Mouse (Mus musculus): ENCODE data around the gene Eme2. TPM values are rescaled to one million over a fixed set of nuclear protein-coding genes. Genes with fewer than 3 reads are reported as not detected.
"Not testable (repeated sequence)": the region's sequence is repeated elsewhere in the genome, so short reads cannot be mapped to it uniquely, and the experiment has no call there.

The Eme2 gene
- polyA plus RNA-seq (2015; fragmentation: Nextera tagmentation; extraction: Ambion mirVana) = 28.4 and 29.1 TPM in 2 replicates

DNA sequence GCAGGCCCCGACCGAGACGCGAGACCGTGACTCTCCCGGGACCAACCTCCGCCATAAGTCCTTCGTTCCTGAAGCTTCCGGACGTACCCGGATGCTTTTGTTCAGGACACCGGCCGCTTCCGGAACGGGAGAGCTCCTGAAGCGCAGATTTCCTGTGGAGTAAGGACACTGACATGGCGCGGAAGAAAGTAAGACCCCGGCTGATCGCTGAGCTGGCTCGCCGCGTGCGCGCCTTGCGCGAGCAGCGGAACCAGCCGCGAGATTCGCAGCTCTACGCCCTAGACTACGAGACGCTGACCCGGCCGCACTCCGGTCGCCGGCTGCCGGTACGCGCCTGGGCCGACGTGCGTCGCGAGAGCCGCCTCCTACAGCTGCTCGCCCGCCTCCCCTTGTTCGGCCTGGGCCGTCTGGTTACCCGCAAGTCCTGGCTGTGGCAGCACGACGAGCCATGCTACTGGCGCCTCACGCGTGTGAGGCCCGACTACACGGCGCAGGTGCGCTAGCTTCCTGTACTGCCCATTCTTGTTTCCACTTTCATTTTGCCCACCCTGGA is at the start of gene Eme2, which contains the start of gene Mrps34:
Eme2 (minus strand) TSS at position 93 of the 553 bp plus-strand sequence.
Mrps34 (plus strand) TSS at position 122 of the 553 bp plus-strand sequence.
- Histone ChIP-seq H3K4me3 (ENCODE audit: low read length) (peak within 1 kb of the TSS; percentile 61), H3K36me3 (ENCODE audit: control insufficient read depth, insufficient read depth, low read length) (peaks cover 39% of the 10 kb centered on the region), H3K9me3 (ENCODE audit: control insufficient read depth, low read length) (no peaks in the 10 kb centered on the region), H3K27me3 (ENCODE audit: control insufficient read depth, insufficient read depth, low read depth, low read length) (no peaks in the 10 kb centered on the region), H3K27ac (ENCODE audit: low read length) (peak within 1 kb of the TSS; percentile 86), H3K4me2 (ENCODE audit: low read depth, low read length) (peak within 1 kb of the TSS; percentile 97), H3K9ac (ENCODE audit: low read length) (peak within 1 kb of the TSS; percentile 96), H3K4me1 (replicated peaks; ENCODE audit: control insufficient read depth, insufficient read depth, low read length) (peaks cover 21% of the 10 kb centered on the region)
- WGBS = under 1% methylated on average over 61 of the region's 62 CpGs
- ATAC-seq (ENCODE audit: low read depth) = peak; percentile 61

DNA sequence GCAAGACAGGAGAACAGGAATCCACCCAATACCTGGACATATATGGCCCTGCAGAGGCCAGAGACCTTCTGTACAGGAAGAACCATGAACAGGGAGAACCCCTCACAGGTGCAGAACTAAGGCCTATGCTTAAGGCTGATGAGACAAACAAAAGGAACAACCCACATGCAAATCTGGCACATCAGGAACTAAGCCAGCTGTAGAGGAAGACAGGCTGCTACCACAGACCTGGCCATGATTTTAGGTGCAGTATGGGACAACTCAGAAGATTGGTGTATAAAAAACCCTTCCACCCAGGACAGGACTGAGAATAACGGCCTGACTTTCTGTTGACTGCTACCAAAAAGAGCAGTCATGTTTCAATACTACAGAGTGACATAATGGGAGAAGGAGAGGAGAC is 48.7 kb upstream of the Eme2 start:
- not testable (repeated sequence) for H3K4me3 ChIP-seq (ENCODE audit: low read length); H3K9ac ChIP-seq (ENCODE audit: low read length); H3K4me1 ChIP-seq (replicated peaks; ENCODE audit: control insufficient read depth, insufficient read depth, low read length); ATAC-seq (ENCODE audit: low read depth); H3K27me3 ChIP-seq (ENCODE audit: control insufficient read depth, insufficient read depth, low read depth, low read length); H3K27ac ChIP-seq (ENCODE audit: low read length); H3K9me3 ChIP-seq (ENCODE audit: control insufficient read depth, low read length); H3K4me2 ChIP-seq (ENCODE audit: low read depth, low read length)
- H3K36me3 ChIP-seq (ENCODE audit: control insufficient read depth, insufficient read depth, low read length) = peaks cover 17% of the 10 kb centered on the region
- 75% methylated on average over 1 of the region's 1 CpGs for WGBS

- Histone ChIP-seq H3K4me1 (replicated peaks; ENCODE audit: control insufficient read depth, insufficient read depth, low read length) (no peaks in the 10 kb centered on the region), H3K27ac (ENCODE audit: low read length) (no peak overlapping the region), H3K9ac (ENCODE audit: low read length) (no peak overlapping the region), H3K36me3 (ENCODE audit: control insufficient read depth, insufficient read depth, low read length) (peaks cover 12% of the 10 kb centered on the region), H3K4me2 (ENCODE audit: low read depth, low read length) (no peak overlapping the region), H3K27me3 (ENCODE audit: control insufficient read depth, insufficient read depth, low read depth, low read length) (no peaks in the 10 kb centered on the region), H3K4me3 (ENCODE audit: low read length) (no peak overlapping the region), H3K9me3 (ENCODE audit: control insufficient read depth, low read length) (no peaks in the 10 kb centered on the region)
- no peak for ATAC-seq (ENCODE audit: low read depth)
- 88% methylated on average over 7 of the region's 7 CpGs for WGBS
Observed at GRCm38 (mm10) chr17:24943036-24943435, 48.1 kb upstream of the Eme2 start.

GRCm38 (mm10) chr17:24942453-24942852 is 47.6 kb upstream of the Eme2 start:
- not testable (repeated sequence) for H3K4me3 ChIP-seq (ENCODE audit: low read length); H3K27me3 ChIP-seq (ENCODE audit: control insufficient read depth, insufficient read depth, low read depth, low read length); H3K27ac ChIP-seq (ENCODE audit: low read length); H3K9ac ChIP-seq (ENCODE audit: low read length); H3K4me2 ChIP-seq (ENCODE audit: low read depth, low read length); H3K4me1 ChIP-seq (replicated peaks; ENCODE audit: control insufficient read depth, insufficient read depth, low read length); H3K9me3 ChIP-seq (ENCODE audit: control insufficient read depth, low read length)
- 6% methylated on average over 2 of the region's 2 CpGs for WGBS
- peak; percentile 59; the same call in 1 of the 2 replicates for ATAC-seq (ENCODE audit: low read depth)
- peaks cover 11% of the 10 kb centered on the region for H3K36me3 ChIP-seq (ENCODE audit: control insufficient read depth, insufficient read depth, low read length)

DNA sequence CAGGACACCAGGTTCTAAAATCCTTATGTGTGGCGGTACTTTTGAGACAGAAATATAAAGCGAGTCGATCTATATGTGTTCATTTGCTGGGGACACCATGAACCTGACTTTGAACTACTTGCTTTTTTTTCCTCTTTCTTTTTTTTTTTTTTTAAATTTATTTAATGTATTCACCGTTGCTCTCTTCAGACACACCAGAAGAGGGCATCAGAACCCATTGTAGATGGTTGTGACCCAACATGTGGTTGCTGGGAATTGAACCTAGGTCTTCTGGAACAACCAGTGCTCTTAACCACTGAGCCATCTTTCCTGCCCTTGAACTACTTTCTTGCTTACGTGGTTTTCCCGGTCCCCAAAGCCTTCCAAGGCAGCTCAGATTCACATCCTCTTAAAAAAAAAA is 42.4 kb upstream of the Eme2 start:
- no peaks in the 10 kb centered on the region for H3K36me3 ChIP-seq (ENCODE audit: control insufficient read depth, insufficient read depth, low read length)
- no peak for ATAC-seq (ENCODE audit: low read depth)
- no peaks in the 10 kb centered on the region for H3K9me3 ChIP-seq (ENCODE audit: control insufficient read depth, low read length)
- peak overlapping the region; percentile 99 for H3K4me3 ChIP-seq (ENCODE audit: low read length)
- peak overlapping the region; percentile 86 for H3K4me2 ChIP-seq (ENCODE audit: low read depth, low read length)
- H3K4me1 ChIP-seq (replicated peaks; ENCODE audit: control insufficient read depth, insufficient read depth, low read length) = peaks cover 16% of the 10 kb centered on the region
- H3K27ac ChIP-seq (ENCODE audit: low read length) = peak overlapping the region; percentile 85
- no peaks in the 10 kb centered on the region for H3K27me3 ChIP-seq (ENCODE audit: control insufficient read depth, insufficient read depth, low read depth, low read length)
- peak overlapping the region; percentile 93 for H3K9ac ChIP-seq (ENCODE audit: low read length)
- 40% methylated on average over 6 of the region's 6 CpGs for WGBS

DNA sequence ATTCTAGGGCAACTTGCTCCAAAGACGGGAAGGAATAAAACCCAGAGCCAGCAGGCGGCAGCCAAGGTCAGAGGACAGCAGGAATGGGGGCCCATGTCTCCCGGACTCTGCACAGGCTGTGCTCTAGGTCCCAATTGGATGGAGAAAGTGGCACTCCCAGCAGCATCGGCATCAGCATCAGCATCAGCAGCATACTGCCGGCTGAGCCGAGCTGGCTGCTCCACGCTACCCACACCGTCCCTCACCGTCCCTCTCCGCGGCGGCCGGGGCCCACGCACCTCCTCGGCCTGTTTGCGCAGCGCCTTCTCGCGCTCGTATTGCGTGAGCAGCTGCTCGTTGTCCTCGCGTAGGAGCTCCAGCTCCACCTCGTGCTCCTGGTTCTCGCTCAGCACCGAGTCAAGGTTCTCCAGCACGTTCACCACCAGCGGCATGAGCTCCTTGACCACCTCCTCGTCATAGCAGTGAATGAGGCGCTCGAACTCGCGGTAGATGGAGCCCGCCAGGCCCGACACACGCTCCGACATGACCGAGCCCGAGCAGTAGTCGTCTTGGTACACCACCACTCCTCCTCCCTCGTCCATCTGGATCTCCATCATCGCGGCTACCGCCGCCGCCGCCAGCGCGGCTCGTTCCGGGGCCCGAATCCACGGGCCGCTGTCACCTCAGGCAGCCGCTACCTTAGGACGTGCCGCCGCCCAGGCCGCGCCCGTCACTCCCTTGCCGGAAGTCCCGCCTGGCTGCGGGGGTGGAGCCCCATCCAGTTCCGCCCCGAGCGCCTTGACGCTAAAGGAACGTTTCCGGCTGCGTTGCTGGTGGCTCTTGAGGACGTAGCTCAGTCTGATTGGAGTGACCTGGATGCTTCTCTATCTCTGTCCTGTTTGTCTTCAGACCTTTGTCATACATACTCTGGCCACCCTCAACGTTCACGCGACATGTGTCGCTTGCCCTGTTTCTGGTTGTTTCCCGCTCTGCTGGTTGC is 41.7 kb upstream of the Eme2 start, which contains the start of gene Mapk8ip3:
Mapk8ip3 (minus strand) TSS at position 719 of the 979 bp plus-strand sequence.
- Histone ChIP-seq H3K9ac (ENCODE audit: low read length) (peak within 1 kb of the TSS; percentile 93), H3K27me3 (ENCODE audit: control insufficient read depth, insufficient read depth, low read depth, low read length) (no peaks in the 10 kb centered on the region), H3K27ac (ENCODE audit: low read length) (peak within 1 kb of the TSS; percentile 85), H3K4me2 (ENCODE audit: low read depth, low read length) (peak within 1 kb of the TSS; percentile 86), H3K4me3 (ENCODE audit: low read length) (peak within 1 kb of the TSS; percentile 99), H3K36me3 (ENCODE audit: control insufficient read depth, insufficient read depth, low read length) (no peaks in the 10 kb centered on the region), H3K4me1 (replicated peaks; ENCODE audit: control insufficient read depth, insufficient read depth, low read length) (peaks cover 16% of the 10 kb centered on the region), H3K9me3 (ENCODE audit: control insufficient read depth, low read length) (no peaks in the 10 kb centered on the region)
- ATAC-seq (ENCODE audit: low read depth) = peak; percentile 99
- under 1% methylated on average over 76 of the region's 78 CpGs for WGBS

DNA sequence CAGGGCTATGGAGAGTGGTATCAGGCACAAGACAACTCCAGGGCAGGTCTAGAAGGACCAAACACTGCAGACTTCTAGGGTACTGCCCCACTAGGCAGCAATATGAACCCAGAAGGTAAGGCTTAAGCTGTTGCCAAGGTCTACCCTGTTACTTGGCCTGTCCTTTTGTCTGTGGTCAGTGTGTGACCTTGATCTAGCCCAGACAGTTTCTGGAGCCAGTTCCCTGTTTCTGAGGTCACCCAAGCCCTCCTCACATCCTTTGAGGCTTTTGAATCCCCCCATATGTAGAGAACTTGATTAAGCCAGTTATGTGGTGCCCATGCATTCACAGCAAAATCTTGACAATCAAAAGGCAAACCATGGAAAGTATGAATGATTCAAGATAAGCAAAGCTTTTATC is 40.8 kb upstream of the Eme2 start:
- H3K4me2 ChIP-seq (ENCODE audit: low read depth, low read length) = peak overlapping the region; percentile 86
- H3K4me1 ChIP-seq (replicated peaks; ENCODE audit: control insufficient read depth, insufficient read depth, low read length) = peaks cover 16% of the 10 kb centered on the region
- no peaks in the 10 kb centered on the region for H3K9me3 ChIP-seq (ENCODE audit: control insufficient read depth, low read length)
- no peak for ATAC-seq (ENCODE audit: low read depth)
- peaks cover 2% of the 10 kb centered on the region; the same call in 1 of the 2 replicates for H3K36me3 ChIP-seq (ENCODE audit: control insufficient read depth, insufficient read depth, low read length)
- no peak overlapping the region for H3K27ac ChIP-seq (ENCODE audit: low read length)
- no peaks in the 10 kb centered on the region for H3K27me3 ChIP-seq (ENCODE audit: control insufficient read depth, insufficient read depth, low read depth, low read length)
- peak overlapping the region; percentile 93 for H3K9ac ChIP-seq (ENCODE audit: low read length)
- H3K4me3 ChIP-seq (ENCODE audit: low read length) = peak overlapping the region; percentile 99

DNA sequence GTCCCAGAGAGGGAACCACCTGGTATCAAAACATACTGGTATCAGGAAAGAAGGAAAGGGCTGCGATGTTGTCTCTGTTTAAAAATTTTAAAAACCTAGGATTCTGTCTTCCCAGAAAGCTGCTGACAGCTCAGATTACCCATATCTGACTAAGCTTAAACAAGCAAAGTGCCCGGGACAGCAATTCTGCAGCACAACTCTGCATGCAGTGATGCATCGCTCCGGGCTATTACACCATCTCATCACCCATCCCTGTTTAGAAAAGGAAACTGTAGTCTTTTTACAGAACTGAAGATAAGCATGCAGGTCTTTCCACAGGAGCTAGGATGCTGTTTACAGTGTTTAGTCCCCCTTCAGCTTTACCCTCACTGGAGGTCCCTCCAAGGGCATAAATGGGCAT is 40.0 kb upstream of the Eme2 start:
- no peaks in the 10 kb centered on the region for H3K27me3 ChIP-seq (ENCODE audit: control insufficient read depth, insufficient read depth, low read depth, low read length)
- ATAC-seq (ENCODE audit: low read depth) = no peak
- H3K4me3 ChIP-seq (ENCODE audit: low read length) = peak overlapping the region; percentile 99
- H3K4me2 ChIP-seq (ENCODE audit: low read depth, low read length) = peak overlapping the region; percentile 86
- H3K9ac ChIP-seq (ENCODE audit: low read length) = peak overlapping the region; percentile 93
- peaks cover 16% of the 10 kb centered on the region for H3K4me1 ChIP-seq (replicated peaks; ENCODE audit: control insufficient read depth, insufficient read depth, low read length)
- H3K27ac ChIP-seq (ENCODE audit: low read length) = no peak overlapping the region
- no peaks in the 10 kb centered on the region for H3K9me3 ChIP-seq (ENCODE audit: control insufficient read depth, low read length)
- peaks cover 2% of the 10 kb centered on the region; the same call in 1 of the 2 replicates for H3K36me3 ChIP-seq (ENCODE audit: control insufficient read depth, insufficient read depth, low read length)
- 57% methylated on average over 4 of the region's 4 CpGs for WGBS

DNA sequence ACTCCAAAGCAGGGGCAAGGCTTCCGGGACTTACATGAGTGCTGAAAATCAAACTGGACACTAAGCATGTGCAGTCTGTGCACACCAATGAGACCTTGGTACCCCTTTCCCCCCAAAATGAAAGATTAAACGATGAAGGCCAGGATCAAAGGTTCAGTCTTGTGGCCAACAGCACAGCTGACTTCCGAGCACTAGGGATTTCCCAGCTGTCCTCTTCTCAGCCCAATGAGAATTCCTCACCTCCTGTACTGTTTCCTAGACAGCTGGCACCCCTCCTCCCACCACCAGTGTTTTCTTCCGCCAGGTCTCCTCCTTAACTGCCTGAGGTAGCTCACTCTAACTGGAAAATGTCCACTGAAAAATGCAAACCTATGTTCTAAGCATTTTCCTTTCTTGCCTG is 38.3 kb upstream of the Eme2 start:
- WGBS = 69% methylated on average over 4 of the region's 4 CpGs
- H3K4me1 ChIP-seq (replicated peaks; ENCODE audit: control insufficient read depth, insufficient read depth, low read length) = peaks cover 16% of the 10 kb centered on the region
- H3K9ac ChIP-seq (ENCODE audit: low read length) = no peak overlapping the region
- H3K36me3 ChIP-seq (ENCODE audit: control insufficient read depth, insufficient read depth, low read length) = peaks cover 2% of the 10 kb centered on the region; the same call in 1 of the 2 replicates
- H3K9me3 ChIP-seq (ENCODE audit: control insufficient read depth, low read length) = no peaks in the 10 kb centered on the region
- no peak overlapping the region for H3K27ac ChIP-seq (ENCODE audit: low read length)
- no peaks in the 10 kb centered on the region for H3K27me3 ChIP-seq (ENCODE audit: control insufficient read depth, insufficient read depth, low read depth, low read length)
- H3K4me3 ChIP-seq (ENCODE audit: low read length) = no peak overlapping the region
- ATAC-seq (ENCODE audit: low read depth) = no peak
- H3K4me2 ChIP-seq (ENCODE audit: low read depth, low read length) = no peak overlapping the region
